Mouse (Mus musculus) intestine, embryonic 16.5 days (tissue): ENCODE measurements around the gene Hacd2. TPM values are rescaled to one million over a fixed set of nuclear protein-coding genes. Genes with fewer than 3 reads are reported as not detected.

Experiments used
- polyA plus RNA-seq: library from polyadenylated mRNA; unstranded; fragments of >200 nt; fragmentation: Nextera tagmentation; extraction: Ambion mirVana; gene quantifications from 2 replicates; pipeline ENCODE4 v1.2.1, GENCODE M21; 2015

Gene Hacd2
- polyA plus RNA-seq, 1 experiment from 2014 or later: 103 TPM

Other genes starting within 250 kb of the Hacd2 start
- 1.9 and 2.0 TPM in 2 replicates for gene Adcy5, start 132.4 kb downstream of the Hacd2 start, polyA plus RNA-seq